Mouse (Mus musculus): ENCODE results near the gene Slc35e1.

Gene Slc35e1

GRCm38 (mm10) chr8:72485456-72486199 is 6.8 kb downstream of the Slc35e1 start:
- no peak for DNase-seq (ENCODE audit: low spot score)

- peak; percentile 90 for DNase-seq (ENCODE audit: low spot score)
Observed at GRCm38 (mm10) chr8:72474826-72475546, 17.4 kb downstream of the Slc35e1 start, which contains the start of gene Cherp. Cherp (minus strand) TSS chr8:72475226.

- no peak for DNase-seq (ENCODE audit: low spot score)
Observed at GRCm38 (mm10) chr8:72470684-72471083, 21.7 kb downstream of the Slc35e1 start.

GRCm38 (mm10) chr8:72469984-72470383 is 22.4 kb downstream of the Slc35e1 start:
- no peak for DNase-seq (ENCODE audit: low spot score)

GRCm38 (mm10) chr8:72469243-72469642 is 23.2 kb downstream of the Slc35e1 start:
- no peak for DNase-seq (ENCODE audit: low spot score)

GRCm38 (mm10) chr8:72464211-72464610 is 28.2 kb downstream of the Slc35e1 start:
- no peak for DNase-seq (ENCODE audit: low spot score)

- DNase-seq (ENCODE audit: low spot score): no peak
Observed at GRCm38 (mm10) chr8:72459881-72460533, 32.4 kb downstream of the Slc35e1 start.

- no peak for DNase-seq (ENCODE audit: low spot score)
Observed at GRCm38 (mm10) chr8:72458457-72458856, 34.0 kb downstream of the Slc35e1 start.

GRCm38 (mm10) chr8:72457806-72458205 is 34.6 kb downstream of the Slc35e1 start:
- no peak for DNase-seq (ENCODE audit: low spot score)

GRCm38 (mm10) chr8:72455317-72455716 is 37.1 kb downstream of the Slc35e1 start:
- no peak for DNase-seq (ENCODE audit: low spot score)

GRCm38 (mm10) chr8:72453904-72454303 is 38.5 kb downstream of the Slc35e1 start:
- no peak for DNase-seq (ENCODE audit: low spot score)

- no peak for DNase-seq (ENCODE audit: low spot score)
Observed at GRCm38 (mm10) chr8:72451516-72451915, 40.9 kb downstream of the Slc35e1 start.

- no peak for DNase-seq (ENCODE audit: low spot score)
Observed at GRCm38 (mm10) chr8:72445071-72445470, 47.3 kb downstream of the Slc35e1 start.

GRCm38 (mm10) chr8:72443994-72444350 is 48.4 kb downstream of the Slc35e1 start:
- no peak for DNase-seq (ENCODE audit: low spot score)

GRCm38 (mm10) chr8:72443338-72443993 is 48.9 kb downstream of the Slc35e1 start, which contains the start of the genes Calr3 and 1700030K09Rik:
Calr3 (minus strand) TSS chr8:72443870.
1700030K09Rik (plus strand) TSS chr8:72443880.
- peak; percentile 94 for DNase-seq (ENCODE audit: low spot score)

- no peak for DNase-seq (ENCODE audit: low spot score)
Observed at GRCm38 (mm10) chr8:72438248-72439015, 54.0 kb downstream of the Slc35e1 start.

GRCm38 (mm10) chr8:72434952-72435351 is 57.5 kb downstream of the Slc35e1 start:
- DNase-seq (ENCODE audit: low spot score): peak; percentile 61

Data from urinary bladder, postnatal 25 days (tissue).